Mouse (Mus musculus) brown adipose tissue, adult 24 weeks (tissue): ENCODE measurements around the gene Kri1. TPM values are rescaled to one million over a fixed set of nuclear protein-coding genes. Genes with fewer than 3 reads are reported as not detected.
"Not testable (repeated sequence)": the region's sequence is repeated elsewhere in the genome, so short reads cannot be mapped to it uniquely, and the experiment has no call there.

Source experiments
- H3K27ac ChIP-seq: fragments of 200-500 bp; replicated peaks from 2 replicates; pipeline ENCODE4 v1.5.1; 2012; ENCODE audit warnings: low read depth, mild to moderate bottlenecking, low read length
- H3K4me1 ChIP-seq: fragments of 200-500 bp; 2 replicates; pipeline ENCODE4 v1.6.1; 2012; ENCODE audit warnings: low read length, mixed read lengths; ENCODE audit not compliant: control insufficient read depth, insufficient read depth, insufficient read length
- H3K4me3 ChIP-seq: fragments of 200-500 bp; 2 replicates; pipeline ENCODE4 v1.5.1; 2012; ENCODE audit warnings: low read depth, mild to moderate bottlenecking, low read length, moderate library complexity; ENCODE audit not compliant: insufficient read depth
- polyA plus RNA-seq: library from polyadenylated mRNA; stranded (reverse); fragments of >200 nt; gene quantifications from 2 replicates; pipeline ENCODE4 v1.2.4, GENCODE M21; 2012; ENCODE audit not compliant: missing spikeins, insufficient read depth, insufficient read length

Kri1 gene
- polyA plus RNA-seq, 1 experiment, result 10.9 TPM

DNA sequence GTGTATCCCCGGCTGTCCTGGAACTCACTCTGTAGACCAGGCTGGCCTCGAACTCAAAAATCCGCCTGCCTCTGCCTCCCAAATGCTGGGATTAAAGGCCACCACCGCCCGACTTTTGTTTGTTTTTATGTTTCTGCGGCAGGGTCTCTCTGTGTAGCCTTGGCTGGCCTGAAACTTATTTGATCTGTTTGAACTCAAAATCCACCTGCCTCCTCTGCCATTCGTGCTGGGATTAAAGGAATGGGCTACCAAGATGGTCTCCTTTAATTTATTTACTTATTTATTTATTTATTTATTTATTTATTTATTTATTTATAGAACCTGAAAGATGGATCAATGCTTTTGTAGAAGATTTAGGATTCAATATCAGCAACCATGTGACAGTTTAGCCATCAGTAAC is 4.1 kb upstream of the Kri1 start:
- H3K4me3 ChIP-seq, result peak overlapping the region; percentile 25
- not testable (repeated sequence) for H3K27ac ChIP-seq

DNA sequence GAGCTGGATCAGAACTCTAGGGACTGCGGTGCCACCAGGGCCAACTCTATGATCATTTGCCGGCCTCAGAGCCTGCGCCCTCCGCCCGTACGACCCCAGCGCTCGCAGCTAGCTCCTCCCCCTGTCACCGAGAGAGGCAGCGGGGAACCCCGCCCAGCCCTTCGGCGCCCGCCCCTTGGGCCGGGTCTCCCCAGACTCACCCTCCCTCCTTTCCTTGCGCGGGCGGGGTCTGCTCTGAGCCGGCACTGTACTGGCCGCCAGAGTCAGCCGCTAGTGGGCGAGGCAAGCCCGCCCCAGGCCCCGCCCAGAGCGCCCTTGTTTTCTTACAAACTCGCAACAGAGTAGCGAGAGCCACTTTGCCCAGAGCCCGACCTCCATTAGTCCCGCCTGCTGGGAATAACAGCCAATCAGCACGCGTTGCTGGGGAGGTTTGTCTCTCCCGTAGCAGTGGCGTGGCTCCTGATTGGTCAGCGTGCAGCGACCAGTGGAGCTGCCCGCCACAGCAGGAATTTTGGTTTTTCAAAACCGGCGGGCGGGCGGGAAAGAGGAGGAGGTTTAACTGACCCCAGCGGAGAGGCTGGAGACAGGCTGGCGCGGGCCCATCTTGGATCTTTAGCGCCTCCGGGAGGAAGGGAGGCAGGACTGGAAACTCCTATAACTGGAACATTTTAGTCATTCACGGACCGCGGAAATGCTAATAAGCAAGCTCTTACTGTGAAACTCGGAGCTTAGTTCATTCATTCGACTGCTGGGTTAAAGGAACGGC is 3.4 kb upstream of the Kri1 start, which contains the start of gene Cdkn2d:
TSS of gene Cdkn2d (minus strand) at position 386 of the 766 bp plus-strand sequence.
- peaks cover 12% of the 10 kb centered on the region for H3K4me1 ChIP-seq
- H3K4me3 ChIP-seq, result peak within 1 kb of the TSS; percentile 73
- H3K27ac ChIP-seq, result peak within 1 kb of the TSS; percentile 21; the same call in 1 of the 2 replicates

More for the DNA sequence above, 4.1 kb upstream of the Kri1 start:
- not testable (repeated sequence) for H3K4me1 ChIP-seq

DNA sequence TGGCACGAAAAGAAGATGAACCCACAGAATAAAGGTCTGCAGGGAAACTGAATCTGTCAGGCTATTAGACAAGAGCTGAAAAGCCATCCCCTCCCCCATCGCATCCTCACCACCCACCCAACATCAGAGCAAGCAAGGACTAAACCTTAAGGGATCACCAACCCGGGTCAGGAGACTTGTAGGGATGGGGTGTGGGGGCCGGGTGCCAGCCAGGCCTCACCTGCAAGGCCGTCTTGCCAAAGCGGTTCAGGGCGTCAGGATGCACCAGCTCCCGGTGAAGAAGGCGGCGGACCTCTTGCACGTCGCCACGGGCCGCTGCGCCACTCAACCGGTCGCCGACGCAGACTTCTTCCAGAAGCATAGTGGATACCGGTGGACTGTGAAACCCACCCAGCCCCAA is 2.8 kb upstream of the Kri1 start:
- Histone ChIP-seq H3K27ac (peak overlapping the region; percentile 21; the same call in 1 of the 2 replicates), H3K4me1 (peaks cover 12% of the 10 kb centered on the region), H3K4me3 (peak overlapping the region; percentile 73)

DNA sequence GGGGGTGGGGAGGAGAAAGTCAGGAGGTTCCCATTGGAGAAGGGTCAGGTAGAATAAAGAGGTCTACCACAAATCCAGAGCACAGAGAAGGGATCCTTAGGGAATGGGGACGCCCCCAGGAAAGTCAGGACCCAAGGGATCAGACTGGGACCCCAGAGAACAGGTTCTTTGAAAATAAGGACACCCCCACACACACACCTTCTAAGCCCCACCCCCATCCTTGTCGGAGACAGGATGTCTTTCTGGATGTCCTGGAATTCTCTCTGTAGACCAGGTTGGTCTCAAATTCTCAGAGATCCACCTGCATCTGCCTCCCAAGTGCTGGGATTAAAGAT is 1.5 kb upstream of the Kri1 start:
- 0 out of 2 replicates have a peak overlapping the region, but pooled peaks have one; percentile 2 for H3K4me3 ChIP-seq
- H3K27ac ChIP-seq, result no peak overlapping the region
- H3K4me1 ChIP-seq, result peaks cover 12% of the 10 kb centered on the region

DNA sequence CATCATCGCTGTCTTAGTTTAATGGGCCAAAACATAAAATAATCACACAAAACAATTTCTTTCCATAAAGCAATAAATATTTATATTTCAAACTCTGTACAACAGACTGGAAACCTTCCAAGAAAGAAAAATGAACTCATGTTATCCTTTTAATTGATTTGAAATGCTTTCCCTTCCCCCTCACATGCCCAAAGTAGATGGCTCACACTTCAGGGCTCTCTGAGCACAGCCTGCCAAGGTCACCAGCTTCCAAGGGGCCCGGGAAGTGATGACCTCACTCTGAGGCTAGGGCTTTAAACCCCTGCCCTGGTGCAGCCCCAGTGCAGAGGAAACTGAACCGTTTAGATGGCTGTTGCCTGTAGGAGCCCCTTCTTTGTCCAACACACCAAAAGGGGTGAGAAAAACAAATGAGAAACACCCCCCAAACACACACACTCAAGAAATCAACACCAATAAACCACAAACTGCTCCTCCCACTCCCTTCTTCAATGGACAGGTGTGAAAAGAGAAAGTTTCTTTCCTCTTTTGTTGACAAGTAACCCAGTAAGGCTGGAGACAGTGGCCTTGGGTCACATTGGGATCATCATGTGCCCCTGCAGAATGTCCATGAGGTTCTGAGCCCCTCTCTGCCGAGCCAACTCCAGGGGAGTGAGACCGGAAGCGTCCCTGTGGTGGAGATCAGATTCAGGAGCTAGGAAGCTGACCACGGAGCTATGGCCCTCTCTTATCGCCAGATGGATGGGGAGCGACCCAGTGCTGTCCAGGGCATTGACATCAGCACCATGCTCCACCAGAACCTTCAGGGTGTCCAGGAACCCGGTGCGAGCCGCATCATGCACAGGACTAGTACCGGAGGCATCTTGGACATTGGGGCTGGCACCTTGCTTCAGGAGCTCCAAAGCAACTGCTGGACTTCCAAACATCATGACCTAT is 901 bp upstream of the Kri1 start:
- peak overlapping the region; percentile 69 for H3K27ac ChIP-seq
- H3K4me3 ChIP-seq, result peak overlapping the region; percentile 58
- peaks cover 12% of the 10 kb centered on the region for H3K4me1 ChIP-seq

DNA sequence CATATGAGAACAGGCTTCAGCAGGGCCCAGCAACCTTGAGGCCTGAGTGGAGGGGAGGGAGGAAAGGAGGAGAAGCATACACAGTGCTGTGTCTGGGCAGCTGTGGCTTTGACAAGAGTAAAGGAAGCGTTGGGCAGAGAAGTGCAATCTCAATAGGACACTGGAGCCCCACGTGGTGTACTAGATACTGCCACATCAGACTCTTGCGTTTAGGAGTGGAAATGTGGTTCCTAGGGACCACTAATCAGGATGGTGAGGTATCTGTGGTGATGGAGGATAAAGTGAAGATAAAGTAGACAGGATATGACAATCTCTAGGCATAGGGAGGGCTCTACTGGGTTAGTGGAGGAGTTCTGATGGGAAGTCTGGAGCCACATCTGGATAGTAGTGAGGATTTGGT is 1.0 kb downstream of the Kri1 start:
- H3K27ac ChIP-seq, result no peak overlapping the region
- peaks cover 12% of the 10 kb centered on the region for H3K4me1 ChIP-seq
- peak overlapping the region; percentile 78; the same call in 1 of the 2 replicates for H3K4me3 ChIP-seq

DNA sequence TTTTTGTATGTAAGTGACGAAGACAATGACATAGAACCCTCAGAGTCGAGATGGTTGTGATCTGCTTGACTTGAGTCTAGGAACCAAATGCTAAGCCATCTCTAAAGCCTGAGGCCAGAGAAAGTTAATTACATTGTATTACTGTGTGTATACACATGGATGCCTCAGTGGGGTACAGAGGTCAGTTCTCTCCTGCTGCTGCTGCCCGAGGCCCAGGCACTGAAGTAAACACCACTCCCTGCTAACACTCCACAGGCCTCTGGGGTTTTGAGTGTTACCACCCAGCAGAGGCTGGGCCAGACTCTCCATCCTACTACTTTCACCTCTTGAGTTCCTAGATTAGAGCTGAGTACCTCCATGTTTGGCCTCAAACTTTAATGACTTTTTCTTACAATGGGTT is 3.8 kb downstream of the Kri1 start:
- H3K4me3 ChIP-seq, result no peak overlapping the region
- H3K4me1 ChIP-seq, result peaks cover 14% of the 10 kb centered on the region
- no peak overlapping the region for H3K27ac ChIP-seq

DNA sequence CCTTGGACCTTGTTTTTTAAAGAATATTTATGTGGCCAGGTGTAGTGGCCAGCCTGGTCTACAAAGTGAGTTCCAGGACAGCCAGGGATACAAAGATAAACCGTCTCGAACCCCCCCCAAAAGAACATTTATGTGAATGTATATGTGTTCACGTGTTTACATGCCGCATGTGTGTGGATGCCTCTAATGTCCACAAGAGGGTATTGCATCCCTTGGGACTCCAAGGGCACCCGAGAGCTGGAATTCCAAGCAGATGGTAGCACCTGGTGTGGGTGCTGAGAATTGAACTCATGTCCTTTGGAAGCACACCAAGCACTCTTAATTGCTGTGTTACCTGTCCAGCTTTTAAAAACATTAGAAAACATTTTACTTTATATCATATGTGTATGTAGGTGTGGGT is 4.2 kb downstream of the Kri1 start:
- Histone ChIP-seq H3K4me1 (peaks cover 14% of the 10 kb centered on the region), H3K4me3 (no peak overlapping the region), H3K27ac (no peak overlapping the region)

DNA sequence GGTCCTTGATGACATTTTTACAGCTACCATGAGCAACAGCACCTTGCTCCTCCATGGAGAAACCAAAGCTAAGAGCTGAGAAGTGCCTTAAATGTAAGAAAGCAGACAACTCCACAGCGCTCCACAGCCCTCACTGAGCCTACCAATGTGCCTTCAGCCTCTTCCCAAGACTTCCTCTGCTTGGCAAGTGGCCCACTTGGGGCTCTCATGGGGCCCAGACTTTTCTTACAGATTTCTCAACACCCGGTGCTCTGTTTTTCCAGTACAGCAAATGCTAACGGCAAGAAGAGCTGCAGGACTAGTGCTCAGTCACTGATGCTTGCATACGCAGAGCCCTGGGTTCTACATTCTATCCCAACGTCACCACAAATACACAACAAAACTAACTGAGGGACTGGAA is 10.0 kb downstream of the Kri1 start:
- H3K4me3 ChIP-seq, result no peak overlapping the region
- peaks cover 11% of the 10 kb centered on the region for H3K4me1 ChIP-seq
- no peak overlapping the region for H3K27ac ChIP-seq

DNA sequence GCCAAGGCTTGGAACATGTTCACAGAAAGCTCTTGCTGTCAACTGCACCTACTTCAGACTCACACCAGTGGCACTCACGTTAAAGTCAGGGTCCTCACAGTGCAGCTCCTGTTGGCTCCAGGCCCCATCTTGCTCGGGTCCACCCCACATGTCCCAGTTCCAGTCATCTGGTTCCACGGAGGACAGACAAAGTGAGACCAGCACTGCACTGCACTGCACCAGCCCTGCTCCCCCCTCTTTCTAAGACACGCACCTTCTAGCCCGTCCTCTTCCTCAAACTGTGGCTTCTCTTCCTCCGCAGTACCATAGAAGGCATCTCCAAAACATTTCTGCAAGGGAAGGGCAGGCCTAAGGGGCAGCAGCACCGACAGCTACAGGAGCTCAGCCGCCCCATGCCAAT is 11.5 kb downstream of the Kri1 start:
- Histone ChIP-seq H3K4me1 (peaks cover 11% of the 10 kb centered on the region), H3K4me3 (no peak overlapping the region), H3K27ac (no peak overlapping the region)

DNA sequence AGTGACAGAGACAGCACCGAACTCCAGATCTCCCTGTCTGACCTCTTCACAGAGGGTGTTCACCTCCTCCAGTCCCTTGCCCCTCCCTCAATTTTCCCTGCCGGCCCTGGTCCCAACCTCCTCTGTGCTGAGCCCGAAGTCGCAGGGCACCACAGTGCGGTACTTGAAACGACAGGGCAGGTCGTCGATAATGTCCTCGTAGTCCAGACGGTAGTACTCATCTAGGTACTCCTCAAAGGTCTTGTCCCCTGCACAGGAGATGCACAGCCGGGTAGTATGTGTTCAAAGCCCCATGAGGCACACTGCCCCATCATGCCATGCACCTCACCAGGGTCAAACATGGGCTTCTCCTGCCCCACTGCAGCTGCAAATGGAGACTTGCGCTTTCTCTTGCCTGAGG is 12.0 kb downstream of the Kri1 start:
- Histone ChIP-seq H3K4me1 (peaks cover 11% of the 10 kb centered on the region), H3K27ac (no peak overlapping the region), H3K4me3 (no peak overlapping the region)

DNA sequence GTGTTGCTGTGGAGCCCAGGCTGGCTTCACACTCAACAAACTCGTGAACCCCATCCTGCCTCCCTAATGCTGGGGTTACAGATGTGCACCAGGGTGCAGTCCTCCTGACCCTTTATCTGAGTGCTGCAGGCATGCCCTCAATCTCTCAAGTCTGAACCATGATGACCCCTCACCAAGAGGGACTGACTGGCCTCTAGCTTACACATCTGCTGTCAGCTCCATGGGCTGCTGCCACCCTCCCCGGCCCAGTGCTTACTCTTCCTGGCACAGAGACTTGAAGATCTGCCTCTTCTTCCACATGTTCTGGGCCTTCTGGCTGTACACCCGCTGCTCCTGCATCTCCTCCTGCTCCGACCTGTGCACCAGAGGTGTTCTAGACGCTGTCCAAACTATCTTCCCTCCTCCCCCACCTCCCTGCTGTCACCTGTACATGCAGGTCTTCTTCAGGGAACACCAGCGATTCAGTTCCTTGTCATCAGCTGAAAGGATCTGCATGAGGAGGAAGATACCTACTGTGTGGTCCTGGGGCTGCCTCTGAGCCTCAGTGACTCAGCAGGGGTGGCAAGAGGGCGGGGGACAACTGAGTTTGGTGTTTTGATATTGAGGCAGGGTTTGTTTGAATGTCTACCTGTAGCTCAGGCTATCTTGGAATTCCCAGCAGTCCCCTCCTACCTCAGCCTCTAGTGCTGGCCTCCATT is 12.6 kb downstream of the Kri1 start:
- peaks cover 11% of the 10 kb centered on the region for H3K4me1 ChIP-seq

DNA sequence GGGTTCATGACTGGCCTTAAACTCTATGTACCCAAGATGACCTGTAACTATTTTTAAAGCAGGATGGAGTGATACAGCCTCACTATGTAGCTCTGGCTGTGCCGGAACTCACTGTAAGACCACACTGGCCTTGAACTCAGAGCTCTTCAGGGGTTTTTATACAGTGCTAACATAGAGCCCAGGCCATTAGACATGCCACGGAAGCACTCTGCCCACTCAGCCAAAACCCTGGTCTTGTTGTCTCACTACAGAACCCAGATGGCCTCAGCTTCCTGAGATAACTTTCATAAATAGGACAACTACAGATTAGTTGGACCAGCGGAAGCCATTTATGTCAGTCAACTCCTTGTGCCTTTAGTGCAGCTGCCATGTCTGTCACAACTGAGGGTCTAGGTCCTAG is 13.4 kb downstream of the Kri1 start:
- no peak overlapping the region for H3K4me3 ChIP-seq
- peaks cover 8% of the 10 kb centered on the region for H3K4me1 ChIP-seq
- H3K27ac ChIP-seq, result no peak overlapping the region

More for the DNA sequence above, 12.6 kb downstream of the Kri1 start:
- Histone ChIP-seq H3K27ac (no peak overlapping the region), H3K4me3 (no peak overlapping the region)

DNA sequence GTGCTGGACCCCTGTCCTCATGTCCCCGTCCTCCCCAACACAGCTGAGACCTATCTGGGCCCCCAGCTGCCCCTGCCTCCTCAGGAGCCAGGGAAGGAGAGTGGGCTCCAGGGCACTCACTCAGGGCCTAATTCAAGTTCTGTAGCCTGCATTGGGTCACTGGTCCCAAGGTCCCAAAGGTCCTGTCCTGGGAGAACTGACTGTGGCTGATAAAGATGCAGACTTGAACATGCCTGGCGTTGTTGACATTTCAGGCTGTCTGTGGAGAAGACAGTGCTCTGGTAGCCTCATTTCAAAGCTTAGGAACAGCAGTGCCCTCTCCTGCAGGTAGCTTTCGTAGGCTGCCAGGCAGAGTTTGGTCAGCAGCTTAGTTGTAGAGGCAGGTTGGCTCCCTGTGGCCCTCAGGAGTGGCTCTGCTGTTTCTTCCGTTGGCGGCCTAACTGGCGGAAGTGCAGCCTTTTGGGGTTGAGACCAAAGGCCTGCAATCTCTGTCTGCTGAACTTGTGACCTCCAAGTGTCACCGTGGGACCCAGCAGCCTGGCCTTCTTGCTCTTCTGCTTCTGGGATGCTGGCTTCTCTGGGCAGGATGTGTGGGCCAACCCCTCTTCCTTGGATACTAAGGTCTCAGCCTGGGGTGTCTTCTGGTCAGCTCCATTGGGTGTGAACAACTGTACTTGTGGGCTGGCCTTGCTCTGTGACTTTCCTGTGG is 14.1 kb downstream of the Kri1 start:
- no peak overlapping the region for H3K27ac ChIP-seq

More for the DNA sequence above, 14.1 kb downstream of the Kri1 start:
- no peak overlapping the region for H3K4me3 ChIP-seq
- peaks cover 3% of the 10 kb centered on the region; the same call in 1 of the 2 replicates for H3K4me1 ChIP-seq
